Mouse (Mus musculus) C2C12 (cell line): ENCODE measurements at regions not wholly inside any gene's neighbourhood (a gene's known extent, or its start where the extent isn't known, plus 50 kb on each side); places are given as distances from the start of the nearest gene placed in this dataset.

ENCODE experiments used
- CEBPB ChIP-seq: IDR thresholded peaks from one replicate; pipeline ENCODE4 v1.6.1; 2011; ENCODE audit warnings: low read depth, mild to moderate bottlenecking, control low read depth, moderate library complexity
- CTCF ChIP-seq: IDR thresholded peaks from one replicate; pipeline ENCODE4 v1.5.1; 2011; ENCODE audit not compliant: control insufficient read depth, insufficient read depth, insufficient read length
- FOSL1 ChIP-seq: IDR thresholded peaks from one replicate; pipeline ENCODE4 v1.8.0; 2011; ENCODE audit warnings: mild to moderate bottlenecking, low read length; ENCODE audit not compliant: poor library complexity, insufficient read depth, severe bottlenecking
- MAX ChIP-seq: IDR thresholded peaks from one replicate; pipeline ENCODE4 v1.6.1; 2011; ENCODE audit warnings: mild to moderate bottlenecking, control low read depth

DNA sequence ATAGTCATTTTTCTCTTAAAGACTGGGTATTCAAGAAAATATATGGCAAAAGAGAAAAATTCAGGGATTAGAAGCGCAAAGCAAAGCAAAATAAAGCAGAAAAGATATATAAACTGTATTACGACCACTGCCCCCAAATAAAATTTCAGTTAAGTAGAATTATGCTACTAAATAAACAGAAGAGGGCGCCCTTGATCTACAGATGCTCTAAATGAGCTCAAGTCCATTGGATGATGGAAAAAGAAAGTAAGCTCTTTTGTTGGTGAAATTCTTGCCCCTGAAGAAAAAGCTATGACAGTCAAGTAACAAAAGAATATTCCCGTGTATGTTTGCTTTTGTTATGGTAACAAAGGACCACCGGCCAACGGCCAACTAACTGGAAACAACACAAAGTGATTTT, 165.5 kb upstream of the Stk26 start:
- no peak for TF ChIP-seq CTCF
- no peak for TF ChIP-seq FOSL1
- TF ChIP-seq CEBPB, result no peak
- TF ChIP-seq MAX, result no peak
